Mouse (Mus musculus) bone marrow, adult 2 months (tissue): ENCODE data around the gene Gng3.

ENCODE experiments used
- CTCF ChIP-seq: fragments of 200-500 bp; IDR thresholded peaks from 2 replicates; pipeline ENCODE4 v1.5.1; 2011; ENCODE audit warnings: low read length, control low read depth; ENCODE audit not compliant: control insufficient read depth, insufficient read depth
- POLR2A ChIP-seq: fragments of 200-500 bp; IDR thresholded peaks from 2 replicates; pipeline ENCODE4 v1.6.1; 2011; ENCODE audit warnings: low read depth, mild to moderate bottlenecking, control low read depth, low read length, borderline replicate concordance; ENCODE audit not compliant: control insufficient read depth

DNA sequence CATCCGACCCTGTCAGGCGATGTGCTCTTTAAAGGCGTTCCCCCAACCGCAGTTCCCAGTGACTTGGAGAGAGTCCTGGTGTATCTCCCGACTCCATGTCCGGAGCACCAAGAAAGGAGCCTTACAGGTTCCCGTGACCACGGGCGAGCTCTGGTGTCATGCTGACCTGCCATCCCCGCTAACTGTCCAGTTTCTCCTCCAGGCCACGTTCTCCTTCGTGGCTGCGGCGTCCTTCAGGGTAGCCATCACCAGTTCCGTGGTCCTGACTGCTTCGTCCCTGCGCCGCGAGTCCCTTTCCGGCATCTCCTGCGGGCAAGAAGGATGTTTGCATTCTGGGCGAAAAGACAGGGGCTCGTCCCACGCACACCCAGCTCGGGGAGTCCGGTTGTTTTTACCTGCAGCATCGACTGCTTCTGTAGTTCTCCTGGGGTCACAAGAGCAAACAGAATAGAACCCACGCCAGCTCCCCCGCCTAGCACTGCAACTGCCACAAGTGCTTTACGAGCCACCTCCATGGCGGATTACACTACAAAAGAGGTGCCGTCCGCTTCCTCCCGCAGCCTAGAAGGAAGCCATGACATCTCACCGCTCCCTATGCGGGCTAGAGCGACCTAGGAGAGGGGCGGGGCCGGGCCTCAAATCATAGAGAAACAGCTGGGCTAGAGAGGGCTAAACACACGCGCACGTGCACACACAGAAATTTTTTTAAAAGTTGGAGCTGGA, 41.5 kb upstream of the Gng3 start, which contains the start of gene Uqcc3:
- TF ChIP-seq CTCF (no peak; the same call in 1 of the 2 replicates), POLR2A (peak; percentile 64)
